Mouse (Mus musculus): ENCODE measurements at regions not wholly inside any gene's neighbourhood (a gene's known extent, or its start where the extent isn't known, plus 50 kb on each side); places are given as distances from the start of the nearest gene placed in this dataset.

DNA sequence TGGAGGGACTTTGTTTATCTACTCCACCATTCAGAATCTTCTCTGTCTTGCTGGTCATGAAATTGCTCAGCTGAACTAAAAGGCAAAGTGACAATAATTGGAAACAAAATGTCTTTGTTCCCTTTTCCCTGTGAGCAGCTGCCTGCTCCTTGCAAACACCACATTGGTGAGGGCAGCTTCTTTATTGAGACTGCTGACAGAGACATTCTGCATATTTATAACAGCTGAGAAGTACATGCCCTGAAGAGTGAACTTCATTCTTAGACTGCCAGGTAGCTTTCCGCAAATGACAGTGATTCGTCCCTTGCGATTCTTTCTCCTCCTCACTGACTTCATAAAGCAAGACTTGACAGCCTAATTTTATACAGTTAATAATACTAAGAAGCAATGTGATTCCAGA lies 237.0 kb downstream of the Cps1 start:
- no peak for DNase-seq (ENCODE audit: low spot score in 2 of 2)

DNA sequence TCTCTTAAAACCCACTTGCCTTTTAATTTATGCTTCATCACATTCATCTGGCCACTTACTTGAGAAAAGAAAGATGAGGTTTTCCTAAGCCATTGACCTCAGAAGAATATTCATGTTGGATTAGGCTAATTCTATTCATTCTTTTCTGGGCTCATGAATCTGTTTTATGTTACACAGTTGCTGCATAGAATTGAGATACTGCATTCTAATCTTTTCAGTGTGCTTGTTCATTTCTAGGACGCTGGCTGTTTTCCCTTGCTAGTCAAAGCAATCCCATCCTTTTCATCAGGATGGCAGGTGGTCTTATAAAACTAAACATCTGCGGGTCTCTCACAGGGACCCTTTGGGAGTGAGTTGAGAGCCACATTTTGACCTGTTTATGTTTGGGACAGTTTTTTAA lies 243.2 kb downstream of the Cps1 start:
- DNase-seq (ENCODE audit: low spot score in 2 of 2): no peak

DNA sequence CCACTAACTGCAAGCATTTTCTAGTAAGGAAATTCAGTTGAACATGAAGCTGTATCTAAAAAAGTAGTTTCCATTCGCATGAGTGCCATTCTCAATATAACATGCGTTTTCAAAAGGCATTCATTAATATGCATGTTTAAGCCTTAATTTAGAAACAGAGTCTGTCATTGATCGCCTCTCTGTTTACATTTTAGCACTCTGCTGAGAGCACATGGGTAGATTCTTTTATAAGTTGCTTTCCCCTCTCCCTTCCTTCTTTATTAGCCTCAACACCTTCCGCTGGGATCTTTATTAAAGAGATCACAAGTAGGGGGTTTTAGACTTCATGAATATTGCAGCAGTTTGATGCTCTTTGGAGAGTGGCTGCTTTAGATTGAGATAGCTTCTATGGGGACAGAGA lies 243.7 kb downstream of the Cps1 start:
- DNase-seq (ENCODE audit: low spot score in 2 of 2): no peak

DNA sequence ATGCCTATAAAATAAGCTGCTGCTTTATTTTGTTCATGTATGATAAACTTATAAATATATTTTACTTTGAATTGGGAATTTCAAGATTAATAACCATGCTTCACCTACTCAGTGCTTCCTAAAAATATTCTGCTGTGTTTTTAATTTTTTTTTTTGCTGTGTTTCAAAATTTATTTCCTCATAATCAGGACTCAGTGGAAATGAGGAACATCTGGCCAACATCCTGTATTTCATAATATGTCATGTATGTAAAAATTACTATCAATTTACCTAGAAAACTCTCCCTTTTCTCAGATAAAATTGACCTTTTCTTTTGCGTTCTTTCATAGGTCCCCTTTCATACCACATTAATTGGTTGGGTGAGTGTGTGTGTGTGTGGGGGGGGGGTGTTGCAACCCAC lies 259.5 kb downstream of the Cps1 start:
- DNase-seq (ENCODE audit: low spot score in 2 of 2): no peak

DNA sequence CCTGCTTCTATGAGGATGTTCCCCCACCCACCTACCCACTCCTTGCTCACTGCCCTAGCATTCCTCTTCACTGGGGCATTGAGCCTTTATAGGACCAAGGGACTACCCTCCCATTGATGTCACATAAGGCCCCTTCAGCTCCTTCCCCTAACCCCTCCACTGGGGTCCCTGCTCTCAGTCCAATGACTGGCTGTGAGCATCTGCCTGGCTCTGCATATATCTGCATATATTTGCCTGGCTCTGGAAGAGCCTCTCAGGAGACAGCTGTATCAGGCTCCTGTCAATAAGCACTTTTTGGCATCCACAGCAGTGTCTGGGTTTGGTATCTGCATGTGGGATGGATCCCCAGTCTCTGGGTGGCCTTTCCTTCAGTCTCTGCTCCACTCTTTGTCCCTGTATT lies 262.6 kb downstream of the Cps1 start:
- DNase-seq (ENCODE audit: low spot score in 2 of 2): no peak

DNA sequence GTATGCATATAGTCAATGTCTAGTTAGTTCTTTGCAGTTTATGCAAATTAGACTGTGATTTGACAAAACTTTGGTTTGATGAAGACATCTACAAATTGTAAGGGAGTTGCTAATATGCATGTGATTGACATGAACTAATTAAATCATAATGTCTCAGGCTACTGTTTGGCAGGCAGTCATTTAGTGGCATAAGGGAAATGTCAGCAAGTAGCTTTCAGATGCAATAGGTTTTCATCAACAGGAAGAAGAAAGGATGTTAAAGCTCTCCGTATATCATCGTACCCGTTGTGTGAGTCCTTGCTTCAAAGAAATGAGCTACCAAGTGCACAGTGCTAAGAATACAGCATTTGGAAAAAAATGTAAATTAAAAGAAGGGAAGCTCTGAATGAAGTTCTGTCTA lies 264.1 kb downstream of the Cps1 start:
- no peak for DNase-seq (ENCODE audit: low spot score in 2 of 2)

DNA sequence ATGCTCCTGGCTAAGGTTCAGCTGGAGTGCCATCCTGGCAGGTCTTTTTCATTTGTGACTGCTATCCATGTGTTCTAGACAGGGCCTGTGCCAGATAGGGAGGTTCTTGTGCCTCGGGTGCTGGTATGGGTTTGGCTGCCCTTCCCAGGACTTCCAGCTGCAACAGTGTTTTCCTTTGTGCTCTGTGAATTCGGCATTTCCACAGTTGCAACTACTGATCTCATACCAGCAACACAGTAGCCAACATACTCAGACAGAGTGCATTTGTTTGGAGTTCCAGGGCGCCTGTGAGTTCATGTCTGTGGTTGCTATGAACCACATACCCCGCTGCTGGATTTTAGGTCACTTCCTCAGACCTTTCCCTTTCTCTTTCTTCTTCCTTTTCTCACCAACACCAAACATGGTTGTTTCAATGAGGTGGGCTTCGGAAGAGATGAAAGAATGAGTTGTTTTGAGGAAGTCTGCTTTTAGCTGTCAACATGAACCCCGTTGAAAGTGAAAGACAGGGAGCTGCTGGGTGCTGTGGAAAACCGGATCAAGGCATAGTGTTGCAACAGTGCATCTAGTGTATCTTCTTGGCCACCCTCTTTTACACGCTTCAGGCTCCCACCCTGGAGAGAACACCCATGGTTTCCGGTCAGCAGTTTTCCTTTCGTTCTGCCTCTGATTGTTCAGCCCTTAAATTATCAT lies 275.1 kb downstream of the Cps1 start:
- DNase-seq (ENCODE audit: low spot score in 2 of 2): no peak

DNA sequence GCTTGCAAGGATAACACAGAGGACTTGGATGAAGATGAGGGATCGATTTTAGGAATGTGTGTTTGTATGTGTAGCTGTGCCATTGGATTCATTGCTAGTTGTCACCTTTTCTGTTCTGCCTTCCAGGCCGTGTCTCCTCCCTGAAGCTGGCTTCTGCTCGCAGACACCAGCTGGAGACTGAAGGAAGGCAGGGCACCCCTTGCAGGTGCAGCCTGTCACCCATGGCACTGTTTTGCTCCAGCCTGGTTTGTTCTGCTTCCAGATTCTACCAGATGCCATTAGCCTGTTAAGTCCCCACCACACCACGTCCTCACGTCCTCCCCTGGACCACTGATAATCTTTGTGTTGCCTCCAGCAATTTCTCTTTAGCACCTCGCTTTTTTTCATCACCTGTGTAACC lies 286.7 kb downstream of the Cps1 start:
- DNase-seq (ENCODE audit: low spot score in 2 of 2): no peak

DNA sequence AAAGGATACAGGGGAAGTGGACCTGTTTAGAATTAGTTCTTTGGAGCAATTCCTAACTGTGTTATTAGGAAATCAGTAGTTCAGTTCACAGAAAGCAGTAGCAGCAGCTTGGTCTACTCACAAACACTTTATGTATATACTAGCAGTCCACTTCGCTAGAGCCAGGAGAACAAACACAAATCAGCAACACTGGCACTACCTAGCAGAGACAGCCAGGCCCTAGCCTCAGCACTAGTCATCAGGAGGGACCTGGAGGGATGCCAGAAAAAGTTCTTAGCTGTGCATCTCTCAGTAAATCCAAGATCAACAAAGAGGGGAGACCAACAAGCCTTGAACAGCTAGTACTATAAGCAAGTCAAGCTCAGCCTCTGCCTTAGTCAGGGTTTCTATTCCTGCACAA lies 294.4 kb downstream of the Cps1 start:
- no peak for DNase-seq (ENCODE audit: low spot score in 2 of 2)

DNA sequence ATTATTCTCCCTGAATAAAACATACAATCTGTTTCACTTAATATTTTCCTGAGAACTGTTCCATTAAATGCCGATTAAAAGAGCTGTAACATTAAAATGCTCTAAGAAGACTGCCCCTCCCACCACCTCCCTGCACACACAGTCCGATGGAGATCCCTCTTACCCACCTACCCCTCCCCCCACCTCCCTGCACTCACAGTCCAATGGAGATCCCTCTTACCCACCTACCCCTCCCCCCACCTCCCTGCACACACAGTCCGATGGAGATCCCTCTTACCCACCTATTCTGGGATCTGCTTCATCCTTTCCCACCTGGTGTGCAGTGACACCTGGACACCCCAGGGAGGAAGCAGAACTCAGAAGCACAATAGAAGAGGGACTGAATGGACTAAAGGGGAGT lies 305.6 kb downstream of the Cps1 start:
- DNase-seq (ENCODE audit: low spot score in 2 of 2): no peak

DNA sequence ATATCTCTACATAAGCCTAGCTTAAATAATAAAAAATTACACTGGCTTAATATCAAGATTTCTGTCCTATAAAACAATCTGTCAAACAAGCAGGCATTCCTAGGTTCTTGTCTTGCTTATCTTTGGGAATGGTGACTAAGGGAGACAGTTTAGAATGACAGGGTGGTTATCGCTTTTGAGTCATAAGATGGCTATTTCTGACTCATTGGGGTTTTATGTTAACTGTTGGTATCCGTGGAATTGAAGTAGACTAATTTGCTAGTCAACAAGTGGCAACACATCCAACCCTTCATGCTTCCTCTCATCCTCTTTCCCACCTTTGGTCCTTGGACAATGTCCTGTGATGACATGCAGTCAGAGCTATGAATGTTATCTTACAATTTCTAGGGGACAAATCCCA lies 328.0 kb downstream of the Cps1 start:
- DNase-seq (ENCODE audit: low spot score in 2 of 2): no peak

DNA sequence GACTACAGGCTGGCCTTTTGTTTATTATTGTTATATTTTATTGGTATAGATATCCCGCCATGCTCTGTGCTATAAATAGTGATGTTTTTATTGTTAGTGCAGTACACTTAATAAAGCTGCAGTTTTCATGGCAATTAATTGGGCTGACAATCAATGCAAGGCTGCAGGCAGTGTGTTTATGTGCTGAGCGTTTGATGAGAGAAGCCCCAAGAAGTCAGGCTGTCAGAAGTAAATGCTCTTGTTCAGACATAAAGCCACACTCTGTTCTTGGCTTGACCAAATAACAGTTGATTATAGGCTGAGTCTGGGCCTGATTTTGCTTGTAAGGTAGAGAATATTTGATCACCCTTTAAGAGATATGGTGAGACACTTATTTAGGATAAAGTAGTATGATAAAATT lies 341.4 kb downstream of the Cps1 start:
- no peak for DNase-seq (ENCODE audit: low spot score in 2 of 2)

DNA sequence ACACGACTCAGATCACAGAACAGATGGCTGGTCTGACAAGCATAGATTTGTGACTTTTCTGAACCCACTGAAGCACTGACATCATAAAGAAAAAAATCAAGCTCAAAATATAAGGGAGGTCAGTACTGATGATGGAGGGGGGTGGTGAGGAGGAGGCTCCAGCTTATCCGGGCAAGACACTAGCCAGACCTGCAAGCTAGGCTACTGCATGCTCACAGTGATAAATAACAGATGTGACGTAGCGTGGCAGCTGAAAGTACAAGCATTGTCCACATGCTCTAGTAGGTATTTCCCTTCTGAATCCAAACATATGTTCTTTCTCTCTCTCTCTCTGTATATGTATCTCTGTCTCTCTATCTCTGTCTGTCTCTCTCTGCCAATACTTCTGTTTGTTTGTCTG lies 342.7 kb downstream of the Cps1 start:
- DNase-seq (ENCODE audit: low spot score in 2 of 2): no peak

DNA sequence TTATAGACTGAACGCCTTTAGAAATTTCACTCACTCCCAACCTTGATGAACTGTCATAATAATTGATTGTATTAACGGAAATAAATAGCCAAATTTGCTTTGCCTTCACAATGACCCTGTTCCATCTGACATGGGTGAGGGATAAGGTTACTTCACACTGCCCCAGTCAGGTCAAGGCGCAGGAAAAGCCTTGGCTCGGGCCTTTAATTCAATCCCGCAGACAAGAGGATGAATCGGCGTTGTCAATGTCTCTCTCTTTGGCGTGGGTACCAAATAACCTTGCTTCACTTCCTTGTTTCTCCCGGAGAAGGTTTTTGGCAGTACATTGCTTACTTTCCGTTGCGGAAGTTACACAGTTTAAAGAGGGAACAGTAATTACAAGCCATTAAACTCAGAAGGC lies 354.2 kb downstream of the Cps1 start:
- DNase-seq (ENCODE audit: low spot score in 2 of 2): peak in 1 of 2 experiments; percentile 10

DNA sequence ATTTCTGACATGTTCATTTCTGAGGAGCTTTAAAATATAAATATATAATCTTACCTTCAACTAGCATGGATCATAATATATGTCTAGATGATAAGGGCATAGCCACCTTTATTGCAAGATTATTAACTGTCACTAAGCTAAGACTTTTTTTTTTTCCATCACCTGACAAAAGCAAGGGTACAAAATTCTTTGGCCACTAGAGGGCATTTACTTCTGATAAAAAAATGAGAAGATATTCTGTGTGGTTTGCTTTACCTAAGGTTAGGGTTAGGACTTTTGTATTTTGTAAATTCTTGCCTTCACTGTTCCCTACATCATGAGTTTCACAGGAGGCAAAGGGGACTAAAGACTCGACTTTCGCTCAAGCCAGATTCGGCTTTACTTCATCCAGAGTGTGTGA lies 355.1 kb downstream of the Cps1 start:
- DNase-seq (ENCODE audit: low spot score in 2 of 2): no peak

DNA sequence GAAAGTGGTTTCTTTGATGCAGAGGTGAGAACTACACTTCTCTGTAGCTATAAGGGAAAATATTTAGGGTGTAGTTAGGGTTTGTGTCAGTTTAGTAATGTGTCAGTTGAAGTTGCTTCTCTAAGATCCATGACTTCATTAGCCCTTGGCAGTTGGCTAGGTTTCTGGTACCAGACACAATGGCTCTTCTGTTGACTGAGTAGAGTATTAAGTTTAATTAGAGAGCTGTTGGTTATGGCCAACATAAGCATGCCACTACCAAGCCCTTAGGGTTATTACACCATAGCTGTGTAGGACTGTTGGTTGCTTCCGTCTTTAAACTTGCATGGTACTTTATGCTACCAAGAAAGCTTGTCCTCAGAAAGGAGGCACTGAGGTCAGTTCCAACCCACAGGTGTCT lies 359.1 kb downstream of the Cps1 start:
- no peak for DNase-seq (ENCODE audit: low spot score in 2 of 2)

DNA sequence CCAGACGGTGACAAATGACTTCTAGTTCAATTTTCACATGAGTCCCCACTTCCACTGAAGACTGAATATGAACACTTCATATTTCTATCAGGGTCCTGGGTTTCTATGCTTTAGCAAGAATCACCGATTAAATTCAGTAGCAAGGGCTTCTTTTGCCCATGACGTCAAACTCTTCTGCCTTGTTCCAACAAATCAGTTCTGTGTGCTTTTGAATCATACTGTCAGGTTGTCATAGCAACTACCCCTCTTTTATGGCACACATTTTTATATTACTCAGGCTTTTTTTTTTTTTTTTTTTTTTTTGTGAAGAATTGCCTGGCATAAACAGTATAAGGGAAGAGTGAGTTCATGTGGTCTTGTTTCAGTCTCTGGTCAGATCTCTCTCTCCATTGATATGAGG lies 381.3 kb downstream of the Cps1 start:
- no peak for DNase-seq (ENCODE audit: low spot score in 2 of 2)

DNA sequence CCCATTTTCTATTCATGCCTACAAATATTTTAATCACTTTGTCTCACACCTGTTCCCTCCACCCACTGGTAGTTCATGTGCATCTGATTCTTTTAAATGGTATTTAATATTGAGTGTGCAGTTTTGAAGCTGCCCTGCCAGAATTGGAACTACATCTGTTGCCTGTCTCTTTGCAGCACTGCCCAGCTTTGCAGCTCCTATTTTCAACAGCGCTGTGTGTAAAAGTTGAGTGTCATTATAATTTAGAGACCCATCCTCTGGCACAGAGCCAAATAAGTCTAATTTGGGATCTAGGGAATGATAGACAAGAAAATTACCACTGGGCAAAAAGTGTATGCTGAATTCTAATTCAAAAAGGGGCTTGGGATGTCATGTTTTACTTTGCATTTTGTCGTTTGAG lies 382.9 kb downstream of the Cps1 start:
- no peak for DNase-seq (ENCODE audit: low spot score in 2 of 2)

DNA sequence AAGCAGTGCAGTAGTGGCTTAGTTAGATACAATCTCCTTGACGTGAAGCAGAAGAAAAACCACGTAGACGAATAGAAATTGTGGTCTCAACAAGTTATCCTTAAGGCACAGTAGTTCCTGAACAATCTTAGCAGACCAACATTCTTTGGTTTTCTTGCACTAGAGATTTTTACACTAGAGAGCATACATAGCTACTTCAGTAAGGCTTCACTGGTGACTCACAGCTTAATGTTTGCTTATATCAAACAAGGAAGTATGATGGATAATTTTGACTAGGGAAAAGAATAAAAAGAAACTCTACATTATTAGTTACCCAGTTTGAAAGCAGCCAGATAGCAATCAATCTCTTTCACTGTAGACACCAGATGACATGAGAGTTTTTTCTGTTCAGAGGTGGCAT lies 395.5 kb downstream of the Cps1 start:
- no peak for DNase-seq (ENCODE audit: low spot score in 2 of 2)

DNA sequence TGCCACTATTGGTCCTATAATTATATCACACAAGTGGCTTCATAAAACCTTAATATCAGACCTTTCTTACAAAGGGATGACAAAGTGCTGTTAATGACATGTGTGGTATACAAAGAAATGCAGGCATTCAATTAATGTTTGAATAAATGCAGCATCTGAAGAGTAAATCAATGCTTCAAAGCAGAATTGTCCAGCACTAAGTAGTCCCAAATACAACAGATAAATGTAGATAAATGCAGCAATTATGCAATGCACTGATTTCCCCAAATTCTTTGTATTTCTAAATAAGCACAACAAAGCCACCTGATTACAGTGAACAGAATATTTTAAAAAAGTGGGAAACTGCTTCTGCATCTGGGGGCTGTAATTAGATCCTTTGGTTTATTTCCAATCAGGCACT lies 435.9 kb downstream of the Cps1 start:
- DNase-seq (ENCODE audit: low spot score in 2 of 2): no peak

DNA sequence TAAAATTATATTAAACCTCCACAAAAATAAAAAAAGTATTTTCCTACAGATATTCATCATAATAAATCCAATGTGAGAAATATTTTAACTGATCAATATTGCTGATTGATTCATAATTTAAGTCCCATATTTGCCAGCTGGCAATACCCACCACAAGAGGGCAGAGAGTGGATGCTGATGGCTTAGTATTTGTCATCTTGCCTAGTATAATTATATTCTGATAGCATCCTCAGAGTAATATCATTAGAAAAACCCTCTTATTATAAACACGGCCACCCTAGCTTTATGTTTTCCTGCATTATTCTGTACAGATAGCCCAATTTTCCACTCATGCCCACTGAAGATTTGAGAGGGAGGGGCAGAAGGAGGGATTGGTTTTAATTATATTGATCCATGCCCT lies 436.4 kb downstream of the Cps1 start:
- no peak for DNase-seq (ENCODE audit: low spot score in 2 of 2)

DNA sequence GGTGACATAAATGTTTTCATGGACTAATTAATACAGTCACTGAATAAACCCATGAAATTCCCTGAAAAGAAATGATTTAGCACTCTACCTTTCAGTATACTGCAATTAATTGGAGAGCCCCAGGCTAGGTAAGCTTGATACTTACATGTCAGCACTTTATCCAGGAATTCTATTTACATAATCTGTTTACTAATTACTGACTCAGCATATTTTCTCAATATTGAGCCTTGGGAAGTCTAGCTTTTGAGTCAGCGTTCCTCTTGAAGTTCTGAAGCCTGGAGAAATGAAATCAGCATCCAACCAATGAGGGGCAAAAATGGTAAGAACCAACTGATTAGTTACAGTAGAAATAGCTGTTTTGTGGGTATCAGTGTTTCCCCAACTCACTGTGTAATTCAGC lies 448.8 kb downstream of the Cps1 start:
- no peak for DNase-seq (ENCODE audit: low spot score in 2 of 2)

DNA sequence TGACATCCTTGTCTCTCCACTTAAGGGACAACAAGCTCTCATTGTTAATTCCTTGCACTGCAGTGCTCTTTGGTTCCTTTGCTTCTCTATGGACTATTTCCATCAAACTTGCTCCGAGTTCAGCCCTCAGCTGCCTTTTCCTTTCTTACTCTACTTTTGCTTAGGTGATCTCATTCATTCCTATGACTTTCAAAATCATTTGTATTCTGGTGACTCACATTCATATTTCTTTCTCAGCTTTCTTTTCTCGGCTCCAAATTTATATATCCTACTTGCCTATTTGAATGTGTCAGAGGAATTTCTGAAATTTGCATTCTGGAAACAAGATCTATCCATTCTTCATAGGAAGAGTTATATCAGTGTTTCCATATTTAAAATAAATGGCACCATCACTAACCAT lies 456.9 kb downstream of the Cps1 start:
- no peak for DNase-seq (ENCODE audit: low spot score in 2 of 2)

Data from adrenal gland, adult 18-20 months (tissue).